Comparison of ENCODE assay signal across 38 mouse cellular contexts in the genomic region with DNA sequence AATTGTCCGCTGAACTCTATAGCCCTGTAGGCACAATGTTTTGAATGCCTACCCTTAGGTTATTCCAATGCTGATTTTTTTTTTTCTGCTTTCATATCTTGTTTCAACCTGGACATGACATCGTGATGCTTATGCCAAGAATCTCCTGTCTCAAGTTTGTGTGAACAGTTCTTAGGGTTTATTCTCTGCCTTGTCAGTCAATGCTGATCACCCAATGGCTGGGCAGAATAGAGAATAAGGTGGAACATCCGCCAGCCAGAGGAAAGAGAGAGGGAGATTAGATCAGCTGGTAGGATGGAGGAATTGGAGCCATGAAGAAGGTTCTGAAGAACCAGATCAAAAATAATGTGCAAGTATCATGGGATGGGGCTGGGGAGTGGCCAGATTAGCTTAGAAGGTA. TPM values are rescaled to one million over a fixed set of nuclear protein-coding genes. Genes with fewer than 3 reads are reported as not detected.
"Had no signal": no experiment of that assay in that cellular context is flagged by ENCODE, and none has a peak within 500 bp of the region (broad histone marks: within the 10 kb centered on the region; RNA-seq: fewer than 3 reads in every experiment).

No protein-coding gene starts in this region.

- DNase-seq: gastrocnemius, postnatal 14 days; gastrocnemius, postnatal 36 days; heart, adult 2 months; heart, postnatal 14 days; heart, postnatal 36 days; kidney, adult 11 months; kidney, adult 2 months; kidney, adult 9 months; kidney, postnatal 14 days; kidney, postnatal 36 days; layer of hippocampus, adult 9-11 months; layer of hippocampus, postnatal 36 days; liver; liver, embryonic 13.5 days had no signal

- H3K4me2 ChIP-seq: heart, embryonic 11.5 days; heart, embryonic 13.5 days; heart, embryonic 15.5 days; hindbrain, embryonic 13.5 days; hindbrain, embryonic 15.5 days; kidney, embryonic 15.5 days; limb, embryonic 12.5 days; liver, embryonic 11.5 days; liver, embryonic 13.5 days had no signal

- H3K4me3 ChIP-seq: heart, adult 2 months; heart, embryonic 13.5 days; heart, embryonic 15.5 days; hindbrain, embryonic 13.5 days; hindbrain, embryonic 15.5 days; kidney, embryonic 15.5 days; left cerebral cortex, adult 2 months; limb, embryonic 10.5 days; limb, embryonic 12.5 days; liver, embryonic 13.5 days had no signal

- ATAC-seq: hindbrain, postnatal 0 days; intestine, embryonic 16.5 days had no signal

- H3K27me3 ChIP-seq: heart, embryonic 13.5 days; heart, embryonic 15.5 days; hindbrain, embryonic 15.5 days; kidney, embryonic 15.5 days; limb, embryonic 12.5 days; liver, embryonic 13.5 days had no signal

- H3K36me3 ChIP-seq: heart, embryonic 13.5 days; heart, embryonic 15.5 days; hindbrain, embryonic 13.5 days; hindbrain, embryonic 15.5 days had no signal

- H3K27ac ChIP-seq: heart, adult 2 months; heart, embryonic 13.5 days; heart, embryonic 15.5 days; hindbrain, embryonic 13.5 days; hindbrain, embryonic 15.5 days; hindbrain, postnatal 0 days; kidney, embryonic 15.5 days; kidney, postnatal 0 days; left cerebral cortex, adult 2 months; limb, embryonic 10.5 days; limb, embryonic 12.5 days had no signal

- H3K9me3 ChIP-seq: heart, embryonic 13.5 days; heart, embryonic 15.5 days; hindbrain, embryonic 13.5 days; hindbrain, embryonic 15.5 days; kidney, embryonic 15.5 days; limb, embryonic 10.5 days; limb, embryonic 12.5 days; liver, embryonic 13.5 days had no signal

- H3K9ac ChIP-seq: heart, embryonic 13.5 days; heart, embryonic 15.5 days; hindbrain, embryonic 13.5 days; hindbrain, embryonic 15.5 days; kidney, embryonic 15.5 days; limb, embryonic 12.5 days; liver, embryonic 13.5 days had no signal

RNA-seq across cellular contexts. Expression of a gene that starts 14.1 kb away (rescaled TPM):
- total RNA-seq: gastrocnemius, adult 18-20 months; gastrocnemius, adult 8-10 months; gastrocnemius, postnatal 14 days; gastrocnemius, postnatal 36 days; heart, adult 2 months; heart, postnatal 14 days; heart, postnatal 36 days; hematopoietic stem cell, adult 5-6 weeks; hindbrain, postnatal 0 days; layer of hippocampus, adult 18-20 months; layer of hippocampus, adult 8-10 months; layer of hippocampus, postnatal 14 days; layer of hippocampus, postnatal 36 days; left cerebral cortex, adult 2 months; left cerebral cortex, postnatal 14 days; left cerebral cortex, postnatal 36 days had no signal
- polyA plus RNA-seq: heart, adult 2 months; heart, embryonic 11.5 days; heart, embryonic 15.5 days; hindbrain, embryonic 11.5 days; hindbrain, embryonic 15.5 days; hindbrain, postnatal 0 days; intestine, embryonic 14.5 days; kidney, embryonic 15.5 days; large intestine, adult 2 months; limb, embryonic 10.5 days; limb, embryonic 12.5 days; liver, embryonic 11.5 days had no signal
